In genomic region chr14:16554643-16555459, GRCm38 (mm10) we compare ENCODE assay signal across 8 mouse cellular contexts.
DNase-seq lines count a peak whose midpoint lies in the region; ATAC-seq lines count a peak whose summit lies in the region.

No protein-coding gene starts in this region.

- no peaks in the 10 kb centered on the region for H3K9me3 ChIP-seq in lung, embryonic 15.5 days
- no peaks in the 10 kb centered on the region for H3K9me3 ChIP-seq in neural tube, embryonic 12.5 days

- ATAC-seq in lung, embryonic 15.5 days (ENCODE audit: borderline replicate concordance, extremely low read depth, low FRiP score, low TSS enrichment), result 0 out of 2 replicates have a peak, but pooled peaks have one; percentile 33
- ATAC-seq in neural tube, embryonic 12.5 days (ENCODE audit: low FRiP score, low read depth), result peak; percentile 35; the same call in 1 of the 2 replicates

- peak overlapping the region; percentile 60 for H3K27ac ChIP-seq in lung, embryonic 15.5 days
- no peak overlapping the region for H3K27ac ChIP-seq in neural tube, embryonic 12.5 days

- no peak for DNase-seq in lung, postnatal 25 days (ENCODE audit: low spot score)
- DNase-seq in heart, adult 8-10 months (ENCODE audit: low spot score), result peak; percentile 60
- peak; percentile 49 for DNase-seq in kidney, adult 9 months
- no peak for DNase-seq in urinary bladder, adult 18-20 months (ENCODE audit: low spot score in 2 of 2)
- no peak for DNase-seq in spleen, postnatal 4 days (ENCODE audit: low spot score in 2 of 2)
- no peak for DNase-seq in left cerebral cortex, postnatal 25 days (ENCODE audit: low spot score in 2 of 2)

- peaks cover 50% of the 10 kb centered on the region for H3K4me1 ChIP-seq in lung, embryonic 15.5 days
- peaks cover 26% of the 10 kb centered on the region for H3K4me1 ChIP-seq in neural tube, embryonic 12.5 days

- 26% methylated on average over 12 of the region's 12 CpGs for WGBS in lung, embryonic 15.5 days
- 56% methylated on average over 12 of the region's 12 CpGs for WGBS in neural tube, embryonic 12.5 days

- H3K9ac ChIP-seq in lung, embryonic 15.5 days, result no peak overlapping the region
- no peak overlapping the region for H3K9ac ChIP-seq in neural tube, embryonic 12.5 days

- no peaks in the 10 kb centered on the region for H3K27me3 ChIP-seq in lung, embryonic 15.5 days
- H3K27me3 ChIP-seq in neural tube, embryonic 12.5 days (replicated peaks), result no peaks in the 10 kb centered on the region

- intact Hi-C loops in left cerebral cortex, postnatal 25 days (cut with DNase I), result no loop called here

- H3K4me3 ChIP-seq in lung, embryonic 15.5 days, result no peak overlapping the region
- no peak overlapping the region for H3K4me3 ChIP-seq in neural tube, embryonic 12.5 days

- H3K4me2 ChIP-seq in lung, embryonic 15.5 days, result no peak overlapping the region
- H3K4me2 ChIP-seq in neural tube, embryonic 12.5 days (replicated peaks), result no peak overlapping the region

- H3K36me3 ChIP-seq in lung, embryonic 15.5 days, result no peaks in the 10 kb centered on the region
- no peaks in the 10 kb centered on the region for H3K36me3 ChIP-seq in neural tube, embryonic 12.5 days

Comparison
In these comparisons a context has a peak if more than half of its experiments do, and no peak if none do; other contexts are left out.
1. DNase-seq: peak in heart, adult 8-10 months (single experiment) and kidney, adult 9 months (single experiment); none in lung, postnatal 25 days (single experiment), urinary bladder, adult 18-20 months (0 of 2), spleen, postnatal 4 days (0 of 2) and left cerebral cortex, postnatal 25 days (0 of 2).